Mouse (Mus musculus) pancreas, adult 10 weeks (tissue): ENCODE data around the gene Zfp456. TPM values are rescaled to one million over a fixed set of nuclear protein-coding genes. Genes with fewer than 3 reads are reported as not detected.

Experiments used
- polyA plus RNA-seq: library from polyadenylated mRNA; stranded (reverse); fragments of 350-450 nt; fragmentation: Illumina TruSeq; extraction: RNeasy Lipid Tissue Mini Kit (QIAGEN cat#74804); gene quantifications from one replicate; pipeline ENCODE4 v1.2.3, GENCODE M21; 2015; ENCODE audit warnings: low read depth, low replicate concordance; ENCODE audit not compliant: insufficient read depth

Zfp456 gene
- polyA plus RNA-seq, result 0.63 TPM

GRCm38 (mm10) chr13:67375050-67375911, at the start of gene Zfp456, which contains the start of gene Gm28041:
TSS of gene Zfp456 (minus strand) at chr13:67375810.
TSS of gene Gm28041 (minus strand) at chr13:67375733.

GRCm38 (mm10) chr13:67421207-67421857, 45.7 kb upstream of the Zfp456 start, which contains the start of gene Zfp459:
TSS of gene Zfp459 (minus strand) at chr13:67421418.

GRCm38 (mm10) chr13:67399183-67399903, 23.7 kb upstream of the Zfp456 start, which contains the start of gene Zfp429:
TSS of gene Zfp429 (minus strand) at chr13:67399819.

GRCm38 (mm10) chr13:67360131-67360744, 15.4 kb downstream of the Zfp456 start, which contains the start of the genes Gm28044 and Zfp953:
TSS of gene Gm28044 (minus strand) at chr13:67360536.
TSS of gene Zfp953 (minus strand) at chr13:67360605.

GRCm38 (mm10) chr13:67332019-67332724, 43.4 kb downstream of the Zfp456 start, which contains the start of gene Zfp595:
TSS of gene Zfp595 (minus strand) at chr13:67332570.

Other genes starting within 250 kb of the Zfp456 start
- 2.9 TPM for gene Rsl1, start 202.6 kb downstream of the Zfp456 start, polyA plus RNA-seq
- gene Zfp455, start 181.3 kb downstream of the Zfp456 start, polyA plus RNA-seq, result 0.31 TPM
- 0.30 TPM for gene Zfp458, start 97.3 kb downstream of the Zfp456 start, polyA plus RNA-seq
- gene Zfp457, start 69.3 kb downstream of the Zfp456 start, polyA plus RNA-seq, result not detected
- gene Zfp595, start 43.2 kb downstream of the Zfp456 start, polyA plus RNA-seq, result 1.4 TPM
- not detected for gene Gm28044, start 15.3 kb downstream of the Zfp456 start, polyA plus RNA-seq
- 0.57 TPM for gene Zfp953, start 15.2 kb downstream of the Zfp456 start, polyA plus RNA-seq
- gene Gm28041, start 77 bp downstream of the Zfp456 start, polyA plus RNA-seq, result not detected
- 2.0 TPM for gene Zfp429, start 24.0 kb upstream of the Zfp456 start, polyA plus RNA-seq
- gene Zfp459, start 45.6 kb upstream of the Zfp456 start, polyA plus RNA-seq, result 0.65 TPM
- 2.3 TPM for gene Zfp874a, start 75.8 kb upstream of the Zfp456 start, polyA plus RNA-seq
- 2.8 TPM for gene Zfp874b, start 108.4 kb upstream of the Zfp456 start, polyA plus RNA-seq
- 0.70 TPM for gene Zfp58, start 124.7 kb upstream of the Zfp456 start, polyA plus RNA-seq
- gene Gm26965, start 150.3 kb upstream of the Zfp456 start, polyA plus RNA-seq, result 1.00 TPM
- gene Zfp87, start 150.4 kb upstream of the Zfp456 start, polyA plus RNA-seq, result 5.5 TPM
- 1.2 TPM for gene Zfp748, start 178.0 kb upstream of the Zfp456 start, polyA plus RNA-seq
- gene Zfp729b, start 233.9 kb upstream of the Zfp456 start, polyA plus RNA-seq, result 1.2 TPM